Mouse (Mus musculus): ENCODE data around the gene Nckap5l. TPM values are rescaled to one million over a fixed set of nuclear protein-coding genes. Genes with fewer than 3 reads are reported as not detected.

The Nckap5l gene
- polyA plus RNA-seq, 1 experiment, result not detected

- Histone ChIP-seq H3K27ac (ENCODE audit: insufficient read depth, low read depth, low read length) (peak overlapping the region; percentile 31; the same call in 1 of the 2 replicates), H3K4me1 (ENCODE audit: control insufficient read depth, insufficient read depth, low read length) (peaks cover 55% of the 10 kb centered on the region), H3K4me3 (ENCODE audit: insufficient read depth, low read depth, low read length) (no peak overlapping the region)
- TF ChIP-seq POLR2A (IDR thresholded peaks at IDR 0.05; ENCODE audit: insufficient read depth, low read depth, low read length), result no peak
- 60% methylated on average over 4 of the region's 4 CpGs for WGBS
Measured at GRCm38 (mm10) chr15:99498356-99498755, 40.8 kb upstream of the Nckap5l start.

- Histone ChIP-seq H3K4me1 (ENCODE audit: control insufficient read depth, insufficient read depth, low read length) (peaks cover 50% of the 10 kb centered on the region), H3K4me3 (ENCODE audit: insufficient read depth, low read depth, low read length) (no peak overlapping the region), H3K27ac (ENCODE audit: insufficient read depth, low read depth, low read length) (peak overlapping the region; percentile 58)
- TF ChIP-seq POLR2A (IDR thresholded peaks at IDR 0.05; ENCODE audit: insufficient read depth, low read depth, low read length) (no peak), CTCF (IDR thresholded peaks at IDR 0.05; ENCODE audit: insufficient read depth, low read depth, low read length) (no peak)
- WGBS, result 25% methylated on average over 12 of the region's 12 CpGs
Measured at GRCm38 (mm10) chr15:99497527-99498242, 40.1 kb upstream of the Nckap5l start.

- H3K4me3 ChIP-seq (ENCODE audit: insufficient read depth, low read depth, low read length), result no peak overlapping the region
- H3K4me1 ChIP-seq (ENCODE audit: control insufficient read depth, insufficient read depth, low read length), result peaks cover 43% of the 10 kb centered on the region
- 11% methylated on average over 4 of the region's 4 CpGs for WGBS
- peak overlapping the region; percentile 58 for H3K27ac ChIP-seq (ENCODE audit: insufficient read depth, low read depth, low read length)
- TF ChIP-seq CTCF (IDR thresholded peaks at IDR 0.05; ENCODE audit: insufficient read depth, low read depth, low read length) (peak; percentile 40; the same call in 1 of the 2 replicates), POLR2A (IDR thresholded peaks at IDR 0.05; ENCODE audit: insufficient read depth, low read depth, low read length) (no peak)
Measured at GRCm38 (mm10) chr15:99497061-99497460, 39.5 kb upstream of the Nckap5l start.

- no peak overlapping the region for H3K27ac ChIP-seq (ENCODE audit: insufficient read depth, low read depth, low read length)
- no peak for TF ChIP-seq CTCF (IDR thresholded peaks at IDR 0.05; ENCODE audit: insufficient read depth, low read depth, low read length)
- no peak for TF ChIP-seq POLR2A (IDR thresholded peaks at IDR 0.05; ENCODE audit: insufficient read depth, low read depth, low read length)
- 75% methylated on average over 6 of the region's 6 CpGs for WGBS
- no peak overlapping the region for H3K4me3 ChIP-seq (ENCODE audit: insufficient read depth, low read depth, low read length)
- H3K4me1 ChIP-seq (ENCODE audit: control insufficient read depth, insufficient read depth, low read length), result no peaks in the 10 kb centered on the region
Measured at GRCm38 (mm10) chr15:99484745-99485144, 27.2 kb upstream of the Nckap5l start.

GRCm38 (mm10) chr15:99475814-99476213 lies 18.3 kb upstream of the Nckap5l start:
- no peak overlapping the region for H3K4me3 ChIP-seq (ENCODE audit: insufficient read depth, low read depth, low read length)
- H3K4me1 ChIP-seq (ENCODE audit: control insufficient read depth, insufficient read depth, low read length), result peaks cover 4% of the 10 kb centered on the region; the same call in 1 of the 2 replicates
- H3K27ac ChIP-seq (ENCODE audit: insufficient read depth, low read depth, low read length), result no peak overlapping the region
- no peak for TF ChIP-seq CTCF (IDR thresholded peaks at IDR 0.05; ENCODE audit: insufficient read depth, low read depth, low read length)
- TF ChIP-seq POLR2A (IDR thresholded peaks at IDR 0.05; ENCODE audit: insufficient read depth, low read depth, low read length), result no peak
- WGBS, result 82% methylated on average over 1 of the region's 1 CpGs

GRCm38 (mm10) chr15:99474576-99474926 lies 17.0 kb upstream of the Nckap5l start, which contains the start of gene Bcdin3d:
Gene Bcdin3d (minus strand): TSS chr15:99474730.
- H3K4me3 ChIP-seq (ENCODE audit: insufficient read depth, low read depth, low read length), result peak within 1 kb of the TSS; percentile 86
- TF ChIP-seq CTCF (IDR thresholded peaks at IDR 0.05; ENCODE audit: insufficient read depth, low read depth, low read length), result no peak
- TF ChIP-seq POLR2A (IDR thresholded peaks at IDR 0.05; ENCODE audit: insufficient read depth, low read depth, low read length), result peak; percentile 64; the same call in 1 of the 2 replicates
- peaks cover 11% of the 10 kb centered on the region for H3K4me1 ChIP-seq (ENCODE audit: control insufficient read depth, insufficient read depth, low read length)
- peak within 1 kb of the TSS; percentile 33 for H3K27ac ChIP-seq (ENCODE audit: insufficient read depth, low read depth, low read length)
- under 1% methylated on average over 26 of the region's 26 CpGs for WGBS

GRCm38 (mm10) chr15:99473801-99474575 lies 16.4 kb upstream of the Nckap5l start:
- 3% methylated on average over 38 of the region's 38 CpGs for WGBS
- H3K4me3 ChIP-seq (ENCODE audit: insufficient read depth, low read depth, low read length), result peak overlapping the region; percentile 86
- peak overlapping the region; percentile 33 for H3K27ac ChIP-seq (ENCODE audit: insufficient read depth, low read depth, low read length)
- H3K4me1 ChIP-seq (ENCODE audit: control insufficient read depth, insufficient read depth, low read length), result peaks cover 11% of the 10 kb centered on the region
- TF ChIP-seq CTCF (IDR thresholded peaks at IDR 0.05; ENCODE audit: insufficient read depth, low read depth, low read length) (no peak), POLR2A (IDR thresholded peaks at IDR 0.05; ENCODE audit: insufficient read depth, low read depth, low read length) (no peak)

GRCm38 (mm10) chr15:99472972-99473371 lies 15.4 kb upstream of the Nckap5l start:
- Histone ChIP-seq H3K4me1 (ENCODE audit: control insufficient read depth, insufficient read depth, low read length) (peaks cover 11% of the 10 kb centered on the region), H3K27ac (ENCODE audit: insufficient read depth, low read depth, low read length) (no peak overlapping the region), H3K4me3 (ENCODE audit: insufficient read depth, low read depth, low read length) (no peak overlapping the region)
- no peak for TF ChIP-seq POLR2A (IDR thresholded peaks at IDR 0.05; ENCODE audit: insufficient read depth, low read depth, low read length)
- no peak for TF ChIP-seq CTCF (IDR thresholded peaks at IDR 0.05; ENCODE audit: insufficient read depth, low read depth, low read length)
- WGBS, result 88% methylated on average over 7 of the region's 7 CpGs

GRCm38 (mm10) chr15:99471677-99472063 lies 14.1 kb upstream of the Nckap5l start:
- TF ChIP-seq POLR2A (IDR thresholded peaks at IDR 0.05; ENCODE audit: insufficient read depth, low read depth, low read length) (no peak), CTCF (IDR thresholded peaks at IDR 0.05; ENCODE audit: insufficient read depth, low read depth, low read length) (no peak)
- H3K27ac ChIP-seq (ENCODE audit: insufficient read depth, low read depth, low read length), result no peak overlapping the region
- H3K4me3 ChIP-seq (ENCODE audit: insufficient read depth, low read depth, low read length), result no peak overlapping the region
- 67% methylated on average over 14 of the region's 14 CpGs for WGBS
- peaks cover 11% of the 10 kb centered on the region for H3K4me1 ChIP-seq (ENCODE audit: control insufficient read depth, insufficient read depth, low read length)

Measured in olfactory bulb, adult 2 months (tissue).